Mouse (Mus musculus) ES-Bruce4 (cell line): ENCODE measurements around the gene Mif.

Source experiments
- CTCF ChIP-seq: IDR thresholded peaks from one replicate; pipeline ENCODE4 v1.8.1; 2011; ENCODE audit warnings: low read depth, low read length
- POLR2A ChIP-seq: IDR thresholded peaks from one replicate; pipeline ENCODE4 v1.8.1; 2011; ENCODE audit warnings: low read length; ENCODE audit not compliant: insufficient read depth

- TF ChIP-seq CTCF, result peak; percentile 80
- TF ChIP-seq POLR2A, result no peak
Observed at GRCm38 (mm10) chr10:75897373-75897772, 37.3 kb upstream of the Mif start.
